Mouse (Mus musculus) heart, embryonic 16.5 days (tissue): ENCODE data around the gene Fau. TPM values are rescaled to one million over a fixed set of nuclear protein-coding genes. Genes with fewer than 3 reads are reported as not detected.

Experiments
- ATAC-seq: fragments of 200-750 bp; cut with Nextera tagmentation; replicated peaks from 2 replicates; pipeline ENCODE4 v1.8.0; 2017; ENCODE audit warnings: moderate number of reproducible peaks; ENCODE audit not compliant: insufficient read depth, low FRiP score; ENCODE audit errors: extremely low read depth
- H3K27ac ChIP-seq: fragments of 300-500 bp; sonication (generic); 2 replicates; pipeline ENCODE4 v1.5.1; 2014; ENCODE audit warnings: mild to moderate bottlenecking, low read length, control low read depth, moderate library complexity
- H3K27me3 ChIP-seq: fragments of 300-500 bp; sonication (generic); 2 replicates; pipeline ENCODE4 v1.6.1; 2014; ENCODE audit warnings: low read length, mixed read lengths; ENCODE audit not compliant: control insufficient read depth, insufficient read depth
- H3K36me3 ChIP-seq: fragments of 300-500 bp; sonication (generic); 2 replicates; pipeline ENCODE4 v1.6.1; 2014; ENCODE audit not compliant: control insufficient read depth, insufficient read depth
- H3K4me1 ChIP-seq: fragments of 300-500 bp; sonication (generic); 2 replicates; pipeline ENCODE4 v1.6.1; 2014; ENCODE audit warnings: low read length, mixed read lengths; ENCODE audit not compliant: control insufficient read depth, insufficient read depth
- H3K4me2 ChIP-seq: fragments of 300-500 bp; sonication (generic); 2 replicates; pipeline ENCODE4 v1.6.1; 2014; ENCODE audit warnings: low read depth, mild to moderate bottlenecking, control low read depth, low read length
- H3K4me3 ChIP-seq: fragments of 300-500 bp; sonication (generic); 2 replicates; pipeline ENCODE4 v1.5.1; 2014; ENCODE audit warnings: mild to moderate bottlenecking, control low read depth, low read length
- H3K9ac ChIP-seq: fragments of 300-500 bp; sonication (generic); 2 replicates; pipeline ENCODE4 v1.6.1; 2014; ENCODE audit warnings: low read length, control low read depth
- H3K9me3 ChIP-seq: fragments of 300-500 bp; sonication (generic); replicated peaks from 2 replicates; pipeline ENCODE4 v1.6.1; 2016; ENCODE audit warnings: low read length; ENCODE audit not compliant: control insufficient read depth
- WGBS: fragments of 180-500 bp; shearing (Covaris S2); extraction: QIAGEN DNeasy Blood & Tissue Kit; methylation state at CpG from one replicate; pipeline ENCODE4 v1.1.7; 2014; 5-methylcytosine and 5-hydroxymethylcytosine counted together
- polyA plus RNA-seq: library from polyadenylated mRNA; unstranded; fragments of >200 nt; fragmentation: Nextera tagmentation; extraction: Ambion mirVana; gene quantifications from 2 replicates; pipeline ENCODE4 v1.2.1, GENCODE M21; 2015

Fau gene
- polyA plus RNA-seq, 1 experiment from 2014 or later, result 354 TPM

- no peak overlapping the region for H3K27ac ChIP-seq
- 50% methylated on average over 8 of the region's 8 CpGs for WGBS
These were observed 34.6 kb upstream of the Fau start for GRCm38 (mm10) chr19:6023059-6023458.

DNA sequence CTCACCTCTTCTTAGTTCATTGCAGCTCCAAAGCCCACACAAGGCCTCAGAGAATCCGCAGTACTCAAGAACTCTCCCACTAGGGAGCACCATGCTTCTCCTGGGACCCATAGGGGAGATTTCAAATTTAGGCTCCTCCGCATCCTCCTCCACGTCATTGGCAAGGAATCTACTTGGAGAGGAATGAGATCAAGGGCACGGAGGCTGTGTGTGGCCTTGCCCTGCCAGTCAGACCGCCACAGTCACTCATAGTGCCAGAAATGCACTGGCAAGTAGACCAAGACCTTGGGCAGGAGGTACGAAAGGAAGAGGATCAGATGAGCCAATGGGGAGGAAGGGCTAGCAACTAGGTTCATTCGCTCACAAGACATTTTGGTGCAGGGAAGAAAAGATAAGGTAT, 33.7 kb upstream of the Fau start:
- 72% methylated on average over 7 of the region's 7 CpGs for WGBS
- no peak for ATAC-seq
- H3K4me2 ChIP-seq, result no peak overlapping the region

More at GRCm38 (mm10) chr19:6023059-6023458, 34.6 kb upstream of the Fau start:
- Histone ChIP-seq H3K4me3 (no peak overlapping the region), H3K27me3 (no peaks in the 10 kb centered on the region), H3K9me3 (no peaks in the 10 kb centered on the region), H3K4me2 (no peak overlapping the region), H3K36me3 (no peaks in the 10 kb centered on the region), H3K4me1 (peaks cover 2% of the 10 kb centered on the region; the same call in 1 of the 2 replicates), H3K9ac (no peak overlapping the region)
- ATAC-seq, result no peak

GRCm38 (mm10) chr19:6028991-6029390, 28.7 kb upstream of the Fau start:
- H3K9ac ChIP-seq, result no peak overlapping the region

More for the DNA sequence above, 33.7 kb upstream of the Fau start:
- Histone ChIP-seq H3K4me1 (peaks cover 2% of the 10 kb centered on the region; the same call in 1 of the 2 replicates), H3K4me3 (no peak overlapping the region), H3K36me3 (no peaks in the 10 kb centered on the region), H3K9ac (no peak overlapping the region), H3K9me3 (no peaks in the 10 kb centered on the region), H3K27me3 (no peaks in the 10 kb centered on the region), H3K27ac (no peak overlapping the region)

GRCm38 (mm10) chr19:6029426-6029825, 28.2 kb upstream of the Fau start:
- ATAC-seq, result no peak
- WGBS, result 69% methylated on average over 9 of the region's 9 CpGs

More at GRCm38 (mm10) chr19:6028991-6029390, 28.7 kb upstream of the Fau start:
- Histone ChIP-seq H3K4me1 (no peaks in the 10 kb centered on the region), H3K4me2 (no peak overlapping the region), H3K27me3 (no peaks in the 10 kb centered on the region), H3K4me3 (no peak overlapping the region), H3K27ac (no peak overlapping the region), H3K36me3 (no peaks in the 10 kb centered on the region), H3K9me3 (no peaks in the 10 kb centered on the region)
- ATAC-seq, result no peak
- WGBS, result 73% methylated on average over 6 of the region's 6 CpGs

GRCm38 (mm10) chr19:6030520-6031280, 26.9 kb upstream of the Fau start:
- no peaks in the 10 kb centered on the region for H3K4me1 ChIP-seq
- H3K9me3 ChIP-seq, result no peaks in the 10 kb centered on the region
- H3K27ac ChIP-seq, result no peak overlapping the region
- no peaks in the 10 kb centered on the region for H3K27me3 ChIP-seq
- no peak overlapping the region for H3K4me2 ChIP-seq
- H3K9ac ChIP-seq, result no peak overlapping the region
- no peaks in the 10 kb centered on the region for H3K36me3 ChIP-seq
- no peak overlapping the region for H3K4me3 ChIP-seq
- ATAC-seq, result no peak
- WGBS, result 65% methylated on average over 13 of the region's 14 CpGs

More at GRCm38 (mm10) chr19:6029426-6029825, 28.2 kb upstream of the Fau start:
- H3K9me3 ChIP-seq, result no peaks in the 10 kb centered on the region
- H3K36me3 ChIP-seq, result no peaks in the 10 kb centered on the region
- no peak overlapping the region for H3K27ac ChIP-seq
- H3K4me1 ChIP-seq, result no peaks in the 10 kb centered on the region
- no peak overlapping the region for H3K4me2 ChIP-seq
- no peak overlapping the region for H3K4me3 ChIP-seq
- H3K9ac ChIP-seq, result no peak overlapping the region
- no peaks in the 10 kb centered on the region for H3K27me3 ChIP-seq

DNA sequence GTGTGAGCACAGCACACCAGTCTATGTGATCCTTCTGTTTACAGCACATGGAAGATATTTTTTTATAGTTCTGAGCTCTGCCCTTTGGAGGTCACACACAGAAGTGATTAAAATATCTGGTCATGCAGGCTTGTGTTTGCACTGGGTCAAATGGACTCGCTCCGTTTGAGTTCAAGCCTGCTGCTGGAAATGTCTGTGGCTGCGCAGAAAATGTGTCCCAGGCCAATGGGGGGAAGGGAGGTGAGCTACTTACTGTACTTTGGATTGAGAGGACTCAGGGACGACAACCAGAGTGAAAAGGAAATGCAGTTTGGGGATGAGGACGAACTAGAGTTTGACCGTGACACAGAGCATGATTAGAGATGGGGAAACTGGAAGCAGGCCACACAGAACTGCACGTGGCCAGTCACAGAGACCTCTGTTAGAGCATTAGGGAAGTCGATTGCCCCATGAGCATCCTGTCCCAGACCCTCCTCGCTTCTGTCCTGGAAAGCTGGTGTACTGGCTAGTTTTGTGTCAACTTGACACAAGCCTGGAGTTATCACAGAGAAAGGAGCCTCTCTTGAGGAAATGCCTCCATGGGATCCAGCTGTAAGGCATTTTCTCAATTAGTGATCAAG, 21.6 kb upstream of the Fau start:
- Histone ChIP-seq H3K36me3 (no peaks in the 10 kb centered on the region), H3K27ac (no peak overlapping the region), H3K27me3 (no peaks in the 10 kb centered on the region), H3K9ac (no peak overlapping the region), H3K4me3 (no peak overlapping the region), H3K4me2 (no peak overlapping the region), H3K9me3 (no peaks in the 10 kb centered on the region), H3K4me1 (no peaks in the 10 kb centered on the region)
- no peak for ATAC-seq
- WGBS, result 68% methylated on average over 9 of the region's 9 CpGs

DNA sequence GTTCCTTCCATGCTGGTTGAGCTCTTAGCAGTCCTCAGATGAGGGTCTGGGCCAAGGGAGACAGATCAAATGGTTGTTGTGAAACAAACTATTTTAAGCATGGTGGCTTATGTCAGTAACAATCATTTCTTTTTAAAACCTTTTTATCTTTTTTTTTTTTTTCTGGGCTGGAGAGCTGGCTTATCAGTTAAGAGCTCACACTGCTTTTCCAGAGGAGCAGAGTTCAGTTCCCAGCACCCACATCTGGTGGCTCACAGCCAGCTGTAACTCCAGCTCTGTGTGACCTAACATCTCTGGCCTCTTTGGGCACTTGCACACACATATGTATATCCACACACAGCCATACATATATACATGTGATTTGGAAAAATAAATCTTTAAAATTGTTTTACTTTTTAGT, 19.9 kb upstream of the Fau start:
- Histone ChIP-seq H3K27me3 (no peaks in the 10 kb centered on the region), H3K9me3 (no peaks in the 10 kb centered on the region), H3K9ac (no peak overlapping the region), H3K4me1 (no peaks in the 10 kb centered on the region), H3K4me3 (no peak overlapping the region), H3K4me2 (no peak overlapping the region), H3K27ac (no peak overlapping the region), H3K36me3 (no peaks in the 10 kb centered on the region)
- no peak for ATAC-seq

DNA sequence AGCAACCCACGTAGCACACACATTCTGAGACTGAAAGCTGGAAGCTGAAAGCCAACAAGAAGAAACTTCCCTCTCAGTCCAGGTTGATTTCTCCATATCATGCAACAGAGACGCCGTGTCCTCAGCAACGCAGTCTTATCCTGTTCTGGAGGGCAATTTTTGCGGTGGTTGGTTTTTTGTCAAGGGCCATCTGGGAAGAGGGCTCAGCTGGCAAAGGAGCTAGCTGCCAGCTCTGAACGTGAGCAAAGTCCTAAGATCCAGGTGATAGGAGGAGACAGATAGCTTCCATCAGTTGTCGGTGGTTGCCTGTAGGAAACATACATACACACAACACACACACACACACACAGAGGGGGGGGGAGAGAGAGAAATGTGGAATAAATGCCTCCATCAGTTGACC, 19.3 kb upstream of the Fau start:
- H3K27ac ChIP-seq, result no peak overlapping the region
- H3K36me3 ChIP-seq, result no peaks in the 10 kb centered on the region
- no peaks in the 10 kb centered on the region for H3K4me1 ChIP-seq
- H3K4me2 ChIP-seq, result no peak overlapping the region
- H3K9ac ChIP-seq, result no peak overlapping the region
- WGBS, result 73% methylated on average over 7 of the region's 7 CpGs
- no peak overlapping the region for H3K4me3 ChIP-seq
- no peaks in the 10 kb centered on the region for H3K9me3 ChIP-seq
- H3K27me3 ChIP-seq, result no peaks in the 10 kb centered on the region
- ATAC-seq, result no peak

- peaks cover under 1% of the 10 kb centered on the region for H3K4me1 ChIP-seq
- no peak overlapping the region for H3K27ac ChIP-seq
- H3K4me3 ChIP-seq, result no peak overlapping the region
- no peak overlapping the region for H3K4me2 ChIP-seq
- no peak for ATAC-seq
- no peaks in the 10 kb centered on the region for H3K36me3 ChIP-seq
- no peak overlapping the region for H3K9ac ChIP-seq
- no peaks in the 10 kb centered on the region for H3K27me3 ChIP-seq
- no peaks in the 10 kb centered on the region for H3K9me3 ChIP-seq
These were observed 17.6 kb upstream of the Fau start for GRCm38 (mm10) chr19:6040002-6040401.
